Mouse (Mus musculus): ENCODE data around the gene Clk2.

DNA sequence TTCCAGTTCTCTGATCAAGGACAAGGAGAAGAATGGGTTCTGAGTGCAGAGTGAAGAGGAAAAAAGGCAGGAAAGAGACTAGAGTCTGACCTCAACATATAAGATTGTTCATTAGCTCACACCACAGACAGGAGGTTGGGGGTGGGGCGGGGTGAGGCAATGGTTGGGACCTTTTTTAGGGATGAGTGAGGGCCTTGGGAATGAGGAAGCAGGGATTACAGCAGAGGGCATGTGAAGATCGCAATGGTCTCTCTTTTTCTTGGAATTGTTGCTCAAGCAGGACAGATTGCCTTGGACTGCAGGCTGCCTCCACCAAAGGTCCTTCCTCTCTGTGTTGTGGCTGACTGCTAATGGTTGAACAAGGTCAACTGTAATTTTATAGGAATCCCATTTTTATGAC is 41.3 kb upstream of the Clk2 start:
- TF ChIP-seq CTCF (IDR thresholded peaks at IDR 0.05; ENCODE audit: insufficient read depth, low read length) (no peak), POLR2A (IDR thresholded peaks at IDR 0.05; ENCODE audit: borderline replicate concordance, extremely low read depth, low read depth, low read length) (no peak)
